9 mouse cellular contexts compared by ENCODE assay signal in genomic region chrX:112348395-112348791, GRCm38 (mm10). TPM values are rescaled to one million over a fixed set of nuclear protein-coding genes. Genes with fewer than 3 reads are reported as not detected.
DNase-seq lines count a peak whose midpoint lies in the region; ATAC-seq and TF ChIP-seq lines count a peak whose summit lies in the region.
"Had no signal": no experiment of that assay in that cellular context is flagged by ENCODE, and none has a peak within 500 bp of the region (broad histone marks: within the 10 kb centered on the region; RNA-seq: fewer than 3 reads in every experiment).

No protein-coding gene starts in this region.

- H3K4me2 ChIP-seq in embryonic facial prominence, embryonic 14.5 days (ENCODE audit: low read depth, low read length), result no peak overlapping the region
- H3K4me2 ChIP-seq: lung, embryonic 15.5 days had no signal

- no peaks in the 10 kb centered on the region for H3K4me1 ChIP-seq in cerebellum, adult 2 months (ENCODE audit: control insufficient read depth, insufficient read depth, low read length)
- H3K4me1 ChIP-seq in embryonic facial prominence, embryonic 14.5 days (ENCODE audit: control insufficient read depth, insufficient read depth, low read length), result no peaks in the 10 kb centered on the region
- H3K4me1 ChIP-seq: lung, embryonic 15.5 days had no signal

- H3K9ac ChIP-seq in embryonic facial prominence, embryonic 14.5 days (ENCODE audit: low read depth, low read length), result no peak overlapping the region
- H3K9ac ChIP-seq: lung, embryonic 15.5 days had no signal

- TF ChIP-seq POLR2A in cerebellum, adult 2 months (IDR thresholded peaks at IDR 0.05; ENCODE audit: borderline replicate concordance, insufficient read depth, low read length), result no peak

- no peaks in the 10 kb centered on the region for H3K9me3 ChIP-seq in embryonic facial prominence, embryonic 14.5 days (ENCODE audit: control insufficient read depth, low read length)
- H3K9me3 ChIP-seq: lung, embryonic 15.5 days had no signal

- WGBS in cerebellum, adult 2 months, result 23% methylated on average over 3 of the region's 3 CpGs
- 40% methylated on average over 3 of the region's 3 CpGs for WGBS in embryonic facial prominence, embryonic 14.5 days

- H3K27ac ChIP-seq in cerebellum, adult 2 months (ENCODE audit: insufficient read depth, low read length), result no peak overlapping the region
- H3K27ac ChIP-seq in embryonic facial prominence, embryonic 14.5 days (replicated peaks; ENCODE audit: low read depth, low read length), result no peak overlapping the region
- H3K27ac ChIP-seq: lung, embryonic 15.5 days had no signal

- H3K4me3 ChIP-seq in cerebellum, adult 2 months (replicated peaks; ENCODE audit: insufficient read depth, low read depth, low read length), result no peak overlapping the region
- no peak overlapping the region for H3K4me3 ChIP-seq in embryonic facial prominence, embryonic 14.5 days (ENCODE audit: low read depth, low read length)
- H3K4me3 ChIP-seq: lung, embryonic 15.5 days had no signal

- H3K27me3 ChIP-seq in cerebellum, adult 2 months (ENCODE audit: control insufficient read depth, insufficient read depth, low read length), result no peaks in the 10 kb centered on the region
- no peaks in the 10 kb centered on the region for H3K27me3 ChIP-seq in embryonic facial prominence, embryonic 14.5 days (replicated peaks; ENCODE audit: control insufficient read depth, insufficient read depth, low read length)
- H3K27me3 ChIP-seq: lung, embryonic 15.5 days had no signal

- H3K36me3 ChIP-seq in embryonic facial prominence, embryonic 14.5 days (ENCODE audit: control insufficient read depth, insufficient read depth, low read length), result no peaks in the 10 kb centered on the region
- H3K36me3 ChIP-seq: lung, embryonic 15.5 days had no signal

- ATAC-seq in embryonic facial prominence, embryonic 14.5 days (ENCODE audit: low read depth), result no peak

- peak; percentile 23; the same call in 1 of the 2 replicates for TF ChIP-seq CTCF in cerebellum, adult 2 months (IDR thresholded peaks at IDR 0.05; ENCODE audit: borderline replicate concordance, insufficient read depth, low read depth, low read length)

- peak in 1 of 2 experiments; percentile 11 for DNase-seq in cerebellum, adult 2 months
- DNase-seq in cerebellum, adult 11 months, result no peak
- peak; percentile 16 for DNase-seq in layer of hippocampus, adult 11-12 months (ENCODE audit: low spot score)
- no peak for DNase-seq in layer of hippocampus, adult 9-11 months
- peak; percentile 30 for DNase-seq in CD4-positive, CD25-positive, alpha-beta regulatory T cell, adult 2 months (ENCODE audit: low read depth, low spot score)
- DNase-seq in embryonic facial prominence, embryonic 14.5 days (ENCODE audit: low spot score), result peak; percentile 36
- DNase-seq in spleen, postnatal 36 days (ENCODE audit: low spot score in 2 of 2), result no peak
- no peak for DNase-seq in adrenal gland, adult 8-10 months

RNA-seq across cellular contexts. Expression of gene Apool, which starts 37.3 kb away (rescaled TPM):
- 6.1 and 6.2 TPM in 2 replicates for polyA plus RNA-seq in cerebellum, adult 2 months (2012; rRNA removed)
- polyA plus RNA-seq in embryonic facial prominence, embryonic 14.5 days (2014; fragmentation: Nextera tagmentation; extraction: Ambion mirVana), result 56.7 and 62.1 TPM in 2 replicates
- total RNA-seq in adrenal gland, adult 8-10 months (2022), result 10 to 100 TPM; 35.4 to 51.5 (median 41.6) TPM

RNA-seq across cellular contexts. Expression of gene Satl1, which starts 58.2 kb away (rescaled TPM):
- polyA plus RNA-seq in cerebellum, adult 2 months (2012; rRNA removed), result not detected in 2 replicates
- not detected in 2 replicates for polyA plus RNA-seq in embryonic facial prominence, embryonic 14.5 days (2014; fragmentation: Nextera tagmentation; extraction: Ambion mirVana)
- not detected for total RNA-seq in adrenal gland, adult 8-10 months (2022)
- polyA plus RNA-seq: lung, embryonic 15.5 days had no signal

Comparison
In these comparisons a context has a peak if more than half of its experiments do, and no peak if none do; other contexts are left out.
1. DNase-seq: peak in layer of hippocampus, adult 11-12 months (single experiment), CD4-positive, CD25-positive, alpha-beta regulatory T cell, adult 2 months (single experiment) and embryonic facial prominence, embryonic 14.5 days (single experiment); none in cerebellum, adult 11 months (single experiment), layer of hippocampus, adult 9-11 months (single experiment), spleen, postnatal 36 days (0 of 2) and adrenal gland, adult 8-10 months (single experiment).